Mouse (Mus musculus) urinary bladder, postnatal 25 days (tissue): ENCODE measurements around the gene Mical3.

ENCODE experiments used
- DNase-seq: peaks from one replicate; pipeline ENCODE4 v3.0.0; 2022; ENCODE audit warnings: low spot score

Gene Mical3

GRCm38 (mm10) chr6:121081288-121082093 is 49.3 kb downstream of the Mical3 start:
- no peak for DNase-seq

GRCm38 (mm10) chr6:121078175-121078574 is 52.6 kb downstream of the Mical3 start:
- DNase-seq, result no peak

GRCm38 (mm10) chr6:121076929-121077566 is 53.8 kb downstream of the Mical3 start:
- no peak for DNase-seq

- no peak for DNase-seq
Observed at GRCm38 (mm10) chr6:121075763-121076162, 55.0 kb downstream of the Mical3 start.

GRCm38 (mm10) chr6:121073312-121073711 is 57.5 kb downstream of the Mical3 start:
- DNase-seq, result no peak

GRCm38 (mm10) chr6:121072615-121073014 is 58.2 kb downstream of the Mical3 start:
- DNase-seq, result no peak

GRCm38 (mm10) chr6:121070584-121071230 is 60.1 kb downstream of the Mical3 start:
- no peak for DNase-seq

- DNase-seq, result no peak
Observed at GRCm38 (mm10) chr6:121069156-121069555, 61.6 kb downstream of the Mical3 start.

- no peak for DNase-seq
Observed at GRCm38 (mm10) chr6:121068087-121068464, 62.7 kb downstream of the Mical3 start.

GRCm38 (mm10) chr6:121067426-121068086 is 63.2 kb downstream of the Mical3 start:
- DNase-seq, result no peak

- DNase-seq, result no peak
Observed at GRCm38 (mm10) chr6:121066761-121067160, 64.0 kb downstream of the Mical3 start.

- DNase-seq, result no peak
Observed at GRCm38 (mm10) chr6:121064356-121065015, 66.3 kb downstream of the Mical3 start.

GRCm38 (mm10) chr6:121063771-121064170 is 67.0 kb downstream of the Mical3 start:
- no peak for DNase-seq

- DNase-seq, result no peak
Observed at GRCm38 (mm10) chr6:121062891-121063408, 67.8 kb downstream of the Mical3 start.

GRCm38 (mm10) chr6:121058039-121058438 is 72.8 kb downstream of the Mical3 start:
- DNase-seq, result no peak

- no peak for DNase-seq
Observed at GRCm38 (mm10) chr6:121057181-121057956, 73.4 kb downstream of the Mical3 start.

GRCm38 (mm10) chr6:121055496-121055895 is 75.3 kb downstream of the Mical3 start:
- no peak for DNase-seq

GRCm38 (mm10) chr6:121054908-121055307 is 75.9 kb downstream of the Mical3 start:
- DNase-seq, result no peak

- DNase-seq, result no peak
Observed at GRCm38 (mm10) chr6:121054340-121054739, 76.5 kb downstream of the Mical3 start.

- no peak for DNase-seq
Observed at GRCm38 (mm10) chr6:121053585-121054112, 77.2 kb downstream of the Mical3 start.
